Comparison of ENCODE assay signal across 22 mouse cellular contexts in genomic region chr2:90613006-90613405, GRCm38 (mm10). TPM values are rescaled to one million over a fixed set of nuclear protein-coding genes. Genes with fewer than 3 reads are reported as not detected.
A peak's percentile ranks its signal among the peaks of the same experiment; 100 is the strongest.
DNase-seq lines count a peak whose midpoint lies in the region; ATAC-seq lines count a peak whose summit lies in the region.
"Had no signal": no experiment of that assay in that cellular context is flagged by ENCODE, and none has a peak within 500 bp of the region (broad histone marks: within the 10 kb centered on the region; RNA-seq: fewer than 3 reads in every experiment).

No protein-coding gene starts in this region.

- H3K9me3 ChIP-seq in heart, embryonic 12.5 days (replicated peaks) = no peaks in the 10 kb centered on the region
- no peaks in the 10 kb centered on the region for H3K9me3 ChIP-seq in midbrain, embryonic 11.5 days (ENCODE audit: control insufficient read depth, low read length)
- H3K9me3 ChIP-seq: forebrain, embryonic 12.5 days; liver, embryonic 13.5 days; midbrain, embryonic 15.5 days; neural tube, embryonic 13.5 days had no signal

- WGBS in heart, embryonic 12.5 days = 69% methylated on average over 2 of the region's 2 CpGs
- WGBS in midbrain, embryonic 11.5 days = 87% methylated on average over 2 of the region's 2 CpGs

- H3K4me3 ChIP-seq in heart, embryonic 12.5 days = no peak overlapping the region
- no peak overlapping the region for H3K4me3 ChIP-seq in midbrain, embryonic 11.5 days (ENCODE audit: low read depth, low read length)
- H3K4me3 ChIP-seq: forebrain, embryonic 12.5 days; left cerebral cortex, adult 2 months; liver, embryonic 13.5 days; midbrain, embryonic 15.5 days; neural tube, embryonic 13.5 days had no signal

- no peaks in the 10 kb centered on the region for H3K36me3 ChIP-seq in heart, embryonic 12.5 days
- no peaks in the 10 kb centered on the region for H3K36me3 ChIP-seq in midbrain, embryonic 11.5 days (ENCODE audit: control insufficient read depth, insufficient read depth, low read length)
- H3K36me3 ChIP-seq: forebrain, embryonic 12.5 days; liver, embryonic 13.5 days; midbrain, embryonic 15.5 days; neural tube, embryonic 13.5 days had no signal

- peak; percentile 21 for DNase-seq in heart, adult 8-10 months (ENCODE audit: low spot score)
- DNase-seq in 3T3-L1 (ENCODE audit: low read depth, low spot score) (peak; percentile 88), NIH3T3 (ENCODE audit: low read depth) (peak; percentile 20)
- no peak for DNase-seq in T-cell, adult 2 months (ENCODE audit: low spot score)
- no peak for DNase-seq in kidney, postnatal 36 days
- no peak for DNase-seq in midbrain, embryonic 11.5 days (ENCODE audit: low spot score, missing footprints)
- DNase-seq: adrenal gland, adult 2 months; cerebellum, adult 11-12 months; cerebellum, postnatal 10 days; kidney, adult 9 months; kidney, postnatal 4 days; liver, embryonic 13.5 days; lung, adult 2 months; retina, postnatal 1 day; thymus, adult 2 months had no signal

- H3K4me2 ChIP-seq in heart, embryonic 12.5 days = no peak overlapping the region
- no peak overlapping the region for H3K4me2 ChIP-seq in midbrain, embryonic 11.5 days
- H3K4me2 ChIP-seq: forebrain, embryonic 12.5 days; liver, embryonic 13.5 days; midbrain, embryonic 15.5 days; neural tube, embryonic 13.5 days had no signal

- no peaks in the 10 kb centered on the region for H3K27me3 ChIP-seq in heart, embryonic 12.5 days (replicated peaks)
- H3K27me3 ChIP-seq in midbrain, embryonic 11.5 days (ENCODE audit: control insufficient read depth, insufficient read depth, low read length) = no peaks in the 10 kb centered on the region
- H3K27me3 ChIP-seq: forebrain, embryonic 12.5 days; liver, embryonic 13.5 days; midbrain, embryonic 15.5 days; neural tube, embryonic 13.5 days had no signal

- no peak overlapping the region for H3K27ac ChIP-seq in heart, embryonic 12.5 days (ENCODE audit: poor library complexity, severe bottlenecking)
- no peak overlapping the region for H3K27ac ChIP-seq in midbrain, embryonic 11.5 days (ENCODE audit: low read depth, low read length)
- H3K27ac ChIP-seq: forebrain, embryonic 12.5 days; hindbrain, postnatal 0 days; left cerebral cortex, adult 2 months; liver, embryonic 13.5 days; midbrain, embryonic 15.5 days; neural tube, embryonic 13.5 days had no signal

- H3K9ac ChIP-seq in heart, embryonic 12.5 days = no peak overlapping the region
- H3K9ac ChIP-seq in midbrain, embryonic 11.5 days (ENCODE audit: low read length) = no peak overlapping the region
- H3K9ac ChIP-seq: forebrain, embryonic 12.5 days; liver, embryonic 13.5 days; midbrain, embryonic 15.5 days; neural tube, embryonic 13.5 days had no signal

- ATAC-seq in heart, embryonic 12.5 days (ENCODE audit: insufficient number of reproducible peaks, low FRiP score) = no peak
- ATAC-seq in megakaryocyte progenitor cell, adult 5-6 weeks (replicated peaks; ENCODE audit: poor library complexity) = peak; percentile 33
- no peak for ATAC-seq in midbrain, embryonic 11.5 days (ENCODE audit: low FRiP score)
- ATAC-seq: hindbrain, postnatal 0 days; midbrain, embryonic 15.5 days had no signal

- H3K4me1 ChIP-seq in heart, embryonic 12.5 days (replicated peaks) = no peaks in the 10 kb centered on the region
- H3K4me1 ChIP-seq in midbrain, embryonic 11.5 days (ENCODE audit: control insufficient read depth, insufficient read depth, low read length) = no peaks in the 10 kb centered on the region
- H3K4me1 ChIP-seq: forebrain, embryonic 12.5 days; midbrain, embryonic 15.5 days; neural tube, embryonic 13.5 days had no signal

RNA-seq across cellular contexts. Expression of gene Ptprj, which starts 32.6 kb away (rescaled TPM):
- 1 to 10 TPM; 6.0 to 7.3 (median 7.0) TPM for total RNA-seq in heart, adult 8-10 months (2022)
- polyA plus RNA-seq in heart, embryonic 12.5 days (2016; fragmentation: Nextera tagmentation; extraction: Ambion mirVana) = 1.6 and 2.0 TPM in 2 replicates
- 17.2 and 20.2 TPM in 2 replicates for total RNA-seq in megakaryocyte progenitor cell, adult 5-6 weeks (2015)
- 15.4 and 17.2 TPM in 2 replicates for total RNA-seq in megakaryocyte progenitor cell, adult 5-6 weeks (2017)
- polyA plus RNA-seq in midbrain, embryonic 11.5 days (2014; fragmentation: Nextera tagmentation; extraction: Ambion mirVana) = 2.9 and 3.1 TPM in 2 replicates

Comparison
In these comparisons a context has a peak if more than half of its experiments do, and no peak if none do; other contexts are left out.
1. DNase-seq: peak in heart, adult 8-10 months (single experiment), 3T3-L1 (single experiment) and NIH3T3 (single experiment); none in T-cell, adult 2 months (single experiment), kidney, postnatal 36 days (0 of 2) and midbrain, embryonic 11.5 days (single experiment).